Mouse (Mus musculus) limb, embryonic 13.5 days (tissue): Measurements from ENCODE around the gene Tle4. TPM values are rescaled to one million over a fixed set of nuclear protein-coding genes. Genes with fewer than 3 reads are reported as not detected.
"Not testable (repeated sequence)": the region's sequence is repeated elsewhere in the genome, so short reads cannot be mapped to it uniquely, and the experiment has no call there.

Source experiments
- ATAC-seq: fragments of 200-750 bp; cut with Nextera tagmentation; 2 replicates; pipeline ENCODE4 v1.8.0; 2017; ENCODE audit warnings: low read depth, moderate number of reproducible peaks, moderate TSS enrichment; ENCODE audit not compliant: low FRiP score
- H3K27ac ChIP-seq: fragments of 300-500 bp; sonication (generic); 2 replicates; pipeline ENCODE4 v1.5.1; 2015; ENCODE audit warnings: inconsistent platforms, mild to moderate bottlenecking, moderate library complexity
- H3K27me3 ChIP-seq: fragments of 300-500 bp; sonication (generic); 2 replicates; pipeline ENCODE4 v1.6.1; 2015; ENCODE audit warnings: mild to moderate bottlenecking, inconsistent platforms
- H3K36me3 ChIP-seq: fragments of 300-500 bp; sonication (generic); 2 replicates; pipeline ENCODE4 v1.6.1; 2015; ENCODE audit warnings: inconsistent platforms, mild to moderate bottlenecking, moderate library complexity
- H3K4me1 ChIP-seq: fragments of 300-500 bp; sonication (generic); 2 replicates; pipeline ENCODE4 v1.6.1; 2015; ENCODE audit warnings: inconsistent platforms
- H3K4me2 ChIP-seq: fragments of 300-500 bp; sonication (generic); replicated peaks from 2 replicates; pipeline ENCODE4 v1.6.1; 2015; ENCODE audit warnings: inconsistent platforms, mild to moderate bottlenecking, moderate library complexity
- H3K4me3 ChIP-seq: fragments of 300-500 bp; sonication (generic); 2 replicates; pipeline ENCODE4 v1.5.1; 2015; ENCODE audit warnings: moderate library complexity, mild to moderate bottlenecking, inconsistent platforms
- H3K9ac ChIP-seq: fragments of 300-500 bp; sonication (generic); 2 replicates; pipeline ENCODE4 v1.6.1; 2015; ENCODE audit warnings: mild to moderate bottlenecking, inconsistent platforms
- H3K9me3 ChIP-seq: fragments of 300-500 bp; sonication (generic); 2 replicates; pipeline ENCODE4 v1.6.1; 2016; ENCODE audit warnings: inconsistent platforms
- WGBS: fragments of 180-500 bp; shearing (Covaris S2); methylation state at CpG from one replicate; pipeline ENCODE4 v1.1.7; 2015; 5-methylcytosine and 5-hydroxymethylcytosine counted together
- polyA plus RNA-seq: library from polyadenylated mRNA; unstranded; fragments of >200 nt; fragmentation: Nextera tagmentation; extraction: Ambion mirVana; gene quantifications from 2 replicates; pipeline ENCODE4 v1.2.1, GENCODE M21; 2015

Gene Tle4
- 19.3 and 19.8 TPM in 2 replicates for polyA plus RNA-seq

DNA sequence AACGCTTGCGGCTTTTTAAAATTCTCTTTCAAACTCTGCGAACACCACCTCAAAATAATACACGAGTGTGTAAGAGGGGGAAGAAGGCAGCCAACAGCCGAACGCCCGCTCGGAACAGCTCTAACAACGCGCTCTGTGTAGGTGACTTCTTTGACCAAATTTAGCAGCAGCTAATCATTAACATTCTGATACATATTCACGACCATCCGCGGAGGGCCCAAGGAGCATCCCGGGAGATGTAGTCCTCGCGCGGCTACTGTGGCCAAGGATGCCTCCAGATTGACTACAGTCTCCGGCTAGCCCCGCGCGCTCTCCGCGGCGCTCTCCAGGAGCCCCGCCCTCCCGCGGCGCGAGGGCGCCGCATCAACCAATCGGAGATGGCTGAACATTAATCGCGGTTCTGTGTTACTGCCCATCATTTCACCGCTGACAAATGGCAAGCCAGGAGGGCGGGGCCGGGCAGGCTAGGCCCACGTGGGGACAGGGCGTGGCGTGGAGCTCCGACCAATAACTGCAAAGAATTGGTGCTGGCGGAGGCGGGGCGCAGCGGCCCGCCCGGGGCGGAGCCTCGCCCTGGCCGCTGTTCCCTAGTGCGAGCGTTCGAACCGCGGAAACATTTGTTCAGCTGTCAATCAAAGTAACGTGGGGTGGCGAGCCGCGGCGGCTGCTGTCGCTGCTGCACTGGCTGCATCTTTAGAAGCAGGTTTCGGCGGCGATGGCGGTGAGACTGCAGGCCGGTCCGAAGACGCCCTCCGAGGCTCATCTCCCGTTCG lies at the start of gene Tle4:
TSS of gene Tle4 (minus strand) at position 135 of the 773 bp plus-strand sequence.
- Histone ChIP-seq H3K9me3 (no peaks in the 10 kb centered on the region), H3K4me3 (peak within 1 kb of the TSS; percentile 79), H3K9ac (peak within 1 kb of the TSS; percentile 98), H3K4me1 (peaks cover 34% of the 10 kb centered on the region), H3K4me2 (peak within 1 kb of the TSS; percentile 74), H3K27ac (peak within 1 kb of the TSS; percentile 99), H3K36me3 (no peaks in the 10 kb centered on the region), H3K27me3 (0 out of 2 replicates have a peak, but pooled peaks cover 2% of the 10 kb centered on the region)
- ATAC-seq, result peak; percentile 96
- WGBS, result under 1% methylated on average over 71 of the region's 71 CpGs

DNA sequence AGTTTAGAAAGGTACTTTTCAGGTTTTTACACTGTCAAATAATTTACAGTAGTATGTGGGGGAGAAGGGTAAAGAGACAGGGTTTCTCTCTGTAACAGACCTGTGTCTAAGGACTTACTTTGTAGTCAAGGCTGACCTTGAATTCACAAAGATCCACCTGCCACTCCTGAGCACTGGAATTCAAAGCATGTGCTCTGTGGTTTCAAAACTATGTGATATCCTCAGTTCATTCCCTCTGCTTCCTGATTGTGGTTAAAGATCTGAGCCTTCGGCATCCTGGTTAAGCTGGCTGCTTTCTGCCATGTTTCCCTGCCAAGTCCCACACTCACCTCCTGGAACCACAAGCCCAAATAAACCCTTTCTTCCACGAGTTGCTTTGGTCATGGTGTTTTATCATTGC lies 47.8 kb upstream of the Tle4 start:
- Histone ChIP-seq H3K4me3 (no peak overlapping the region), H3K27me3 (no peaks in the 10 kb centered on the region), H3K4me1 (peaks cover 9% of the 10 kb centered on the region; the same call in 1 of the 2 replicates), H3K4me2 (no peak overlapping the region), H3K36me3 (no peaks in the 10 kb centered on the region), H3K27ac (no peak overlapping the region), H3K9me3 (no peaks in the 10 kb centered on the region), H3K9ac (no peak overlapping the region)
- no peak for ATAC-seq
- 59% methylated on average over 2 of the region's 2 CpGs for WGBS

GRCm38 (mm10) chr19:14644756-14645155 lies 46.9 kb upstream of the Tle4 start:
- Histone ChIP-seq H3K4me3 (no peak overlapping the region), H3K4me2 (no peak overlapping the region), H3K9ac (no peak overlapping the region), H3K9me3 (no peaks in the 10 kb centered on the region), H3K27me3 (no peaks in the 10 kb centered on the region), H3K27ac (no peak overlapping the region), H3K4me1 (peaks cover 9% of the 10 kb centered on the region; the same call in 1 of the 2 replicates), H3K36me3 (no peaks in the 10 kb centered on the region)
- no peak for ATAC-seq
- WGBS, result 68% methylated on average over 3 of the region's 3 CpGs

DNA sequence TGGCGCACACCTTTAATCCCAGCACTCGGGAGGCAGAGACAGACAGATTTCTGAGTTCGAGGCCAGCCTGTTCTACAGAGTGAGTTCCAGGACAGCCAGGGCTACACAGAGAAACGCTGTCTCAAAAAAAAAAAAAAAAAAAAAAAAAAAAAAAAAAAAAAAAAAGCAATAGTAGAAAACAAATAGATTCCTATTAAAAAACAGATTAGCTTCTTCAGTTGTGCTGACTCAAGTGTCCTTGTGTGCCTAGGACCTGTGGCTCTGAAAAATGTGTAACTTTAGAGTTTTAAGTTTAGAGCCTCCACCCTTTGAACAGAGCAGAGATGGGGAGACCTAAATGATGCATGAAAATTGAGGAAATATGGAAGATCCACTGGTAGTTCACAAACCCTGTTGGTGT lies 45.2 kb upstream of the Tle4 start:
- not testable (repeated sequence) for H3K4me2 ChIP-seq, H3K4me3 ChIP-seq, ATAC-seq, H3K36me3 ChIP-seq, H3K27ac ChIP-seq, H3K9me3 ChIP-seq, H3K9ac ChIP-seq, H3K4me1 ChIP-seq, H3K27me3 ChIP-seq
- 87% methylated on average over 4 of the region's 4 CpGs for WGBS

DNA sequence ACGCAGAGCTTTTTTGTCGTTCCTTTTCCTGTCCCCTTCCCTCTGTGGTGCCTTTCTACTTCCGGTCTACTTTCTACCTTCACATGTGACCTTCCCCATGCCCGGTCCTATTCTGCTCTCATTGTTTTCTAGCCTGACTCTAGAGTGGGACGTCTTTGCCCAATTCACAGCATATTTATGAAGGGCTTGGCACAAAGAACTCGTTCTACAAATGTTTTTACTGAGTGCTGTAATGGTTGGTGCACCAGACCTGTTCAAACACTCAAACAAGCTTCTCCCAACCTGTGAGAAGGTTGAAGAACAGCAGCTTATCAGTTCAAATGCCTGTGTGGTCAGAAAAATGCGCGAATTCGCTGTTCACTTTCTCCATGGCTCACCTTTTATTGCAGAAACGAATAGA lies 44.8 kb upstream of the Tle4 start:
- Histone ChIP-seq H3K9me3 (no peaks in the 10 kb centered on the region), H3K27me3 (no peaks in the 10 kb centered on the region), H3K4me2 (no peak overlapping the region), H3K27ac (no peak overlapping the region), H3K9ac (no peak overlapping the region), H3K4me3 (no peak overlapping the region), H3K4me1 (peaks cover 9% of the 10 kb centered on the region; the same call in 1 of the 2 replicates), H3K36me3 (no peaks in the 10 kb centered on the region)
- 80% methylated on average over 10 of the region's 10 CpGs for WGBS
- no peak for ATAC-seq

DNA sequence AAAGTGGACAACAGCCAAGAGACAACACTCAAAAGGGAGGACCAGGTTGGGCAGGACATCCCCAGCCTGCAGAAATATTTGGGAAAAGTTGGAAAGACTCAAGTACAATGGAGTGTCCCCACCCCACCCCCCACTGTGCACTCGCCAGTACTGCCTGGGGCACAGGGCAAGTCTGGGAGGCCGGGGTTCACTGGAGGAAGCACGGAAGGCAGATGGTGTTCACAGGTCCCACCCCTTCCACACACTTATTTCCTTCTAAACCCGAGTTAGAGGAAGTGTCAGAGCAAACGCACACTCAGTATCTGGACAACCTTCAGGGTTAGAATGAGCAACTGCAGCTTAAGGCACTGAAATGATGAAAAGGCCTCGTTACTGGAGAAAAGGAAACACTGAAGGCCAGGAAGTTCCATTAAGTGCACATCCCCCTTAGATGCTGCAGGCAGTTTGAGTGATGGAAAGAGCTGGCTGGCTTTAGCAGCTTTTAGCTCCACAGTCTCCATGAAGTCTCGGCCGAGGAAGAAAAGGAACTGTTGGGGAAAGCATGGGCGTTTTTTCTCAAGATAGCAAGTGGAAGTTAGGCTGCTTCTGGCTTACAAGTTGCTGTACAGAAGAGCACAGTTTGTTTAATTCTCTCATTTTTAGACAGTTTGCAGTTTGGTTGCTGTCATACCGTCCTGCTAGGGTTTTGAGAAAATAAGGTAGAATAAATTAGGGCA lies 37.5 kb upstream of the Tle4 start:
- Histone ChIP-seq H3K27me3 (no peaks in the 10 kb centered on the region), H3K4me2 (peak overlapping the region; percentile 11; the same call in 1 of the 2 replicates), H3K9ac (no peak overlapping the region), H3K4me3 (no peak overlapping the region), H3K27ac (no peak overlapping the region), H3K9me3 (no peaks in the 10 kb centered on the region), H3K4me1 (peaks cover 11% of the 10 kb centered on the region), H3K36me3 (no peaks in the 10 kb centered on the region)
- no peak for ATAC-seq
- 19% methylated on average over 10 of the region's 10 CpGs for WGBS

- WGBS, result 60% methylated on average over 4 of the region's 4 CpGs
- no peak for ATAC-seq
- H3K36me3 ChIP-seq, result no peaks in the 10 kb centered on the region
- H3K27me3 ChIP-seq, result no peaks in the 10 kb centered on the region
- no peak overlapping the region for H3K9ac ChIP-seq
- H3K4me3 ChIP-seq, result no peak overlapping the region
- H3K9me3 ChIP-seq, result no peaks in the 10 kb centered on the region
- no peak overlapping the region for H3K27ac ChIP-seq
- H3K4me1 ChIP-seq, result no peaks in the 10 kb centered on the region
- H3K4me2 ChIP-seq, result no peak overlapping the region
These were observed 25.5 kb upstream of the Tle4 start for GRCm38 (mm10) chr19:14623355-14623754.

DNA sequence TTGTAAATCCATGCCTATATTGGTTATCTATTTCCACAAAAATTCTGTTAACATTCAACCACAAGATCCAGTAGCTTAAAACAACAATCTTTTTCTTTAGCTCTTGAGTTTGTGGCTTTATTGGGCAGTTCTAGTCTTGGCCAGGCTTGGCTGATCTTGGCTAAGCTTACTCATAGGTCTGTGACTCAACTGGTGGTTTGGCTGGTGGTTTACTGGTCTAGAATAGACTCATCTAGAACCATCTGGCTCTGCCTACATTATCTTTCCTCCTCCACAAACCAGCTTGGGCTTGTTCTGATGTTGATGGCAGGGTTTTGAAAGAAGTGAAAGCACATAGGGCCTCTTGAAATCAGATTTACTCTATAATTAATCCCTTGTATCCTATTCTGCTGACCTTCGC lies 22.7 kb upstream of the Tle4 start:
- ATAC-seq, result no peak
- no peaks in the 10 kb centered on the region for H3K27me3 ChIP-seq
- H3K4me3 ChIP-seq, result no peak overlapping the region
- H3K27ac ChIP-seq, result no peak overlapping the region
- no peak overlapping the region for H3K4me2 ChIP-seq
- 100% methylated on average over 1 of the region's 1 CpGs for WGBS
- no peak overlapping the region for H3K9ac ChIP-seq
- H3K4me1 ChIP-seq, result no peaks in the 10 kb centered on the region
- no peaks in the 10 kb centered on the region for H3K9me3 ChIP-seq
- H3K36me3 ChIP-seq, result no peaks in the 10 kb centered on the region

- ATAC-seq, result no peak
- H3K4me1 ChIP-seq, result no peaks in the 10 kb centered on the region
- H3K9ac ChIP-seq, result no peak overlapping the region
- no peaks in the 10 kb centered on the region for H3K27me3 ChIP-seq
- H3K36me3 ChIP-seq, result no peaks in the 10 kb centered on the region
- H3K27ac ChIP-seq, result no peak overlapping the region
- no peak overlapping the region for H3K4me3 ChIP-seq
- no peak overlapping the region for H3K4me2 ChIP-seq
- no peaks in the 10 kb centered on the region for H3K9me3 ChIP-seq
These were observed 22.0 kb upstream of the Tle4 start for GRCm38 (mm10) chr19:14619814-14620213.

DNA sequence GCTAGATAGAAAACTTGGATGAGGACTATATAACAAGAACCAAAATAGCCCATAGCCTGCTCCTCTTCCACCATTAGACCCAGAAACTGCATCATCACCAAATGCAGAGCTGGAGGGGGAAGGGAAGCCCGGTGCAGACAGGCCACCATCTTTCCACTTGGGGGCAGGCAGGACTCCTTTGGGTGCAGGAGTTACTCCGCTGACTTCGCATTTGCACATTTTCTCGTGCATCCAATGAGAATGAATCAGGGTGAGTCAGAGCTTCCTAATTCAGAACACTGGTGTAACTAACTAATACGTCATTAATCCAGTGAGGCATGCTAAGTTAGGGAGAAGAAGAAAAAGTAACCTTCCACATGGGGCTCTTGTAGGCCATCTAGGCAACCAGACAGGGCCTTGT lies 17.0 kb upstream of the Tle4 start:
- ATAC-seq, result no peak
- no peaks in the 10 kb centered on the region for H3K9me3 ChIP-seq

GRCm38 (mm10) chr19:14610542-14611317 lies 12.9 kb upstream of the Tle4 start:
- no peaks in the 10 kb centered on the region for H3K9me3 ChIP-seq
- no peak overlapping the region for H3K4me2 ChIP-seq
- H3K27ac ChIP-seq, result no peak overlapping the region
- WGBS, result 49% methylated on average over 8 of the region's 8 CpGs
- H3K4me3 ChIP-seq, result no peak overlapping the region
- ATAC-seq, result no peak
- no peak overlapping the region for H3K9ac ChIP-seq
- no peaks in the 10 kb centered on the region for H3K4me1 ChIP-seq
- H3K27me3 ChIP-seq, result no peaks in the 10 kb centered on the region
- H3K36me3 ChIP-seq, result no peaks in the 10 kb centered on the region

More for the DNA sequence above, 17.0 kb upstream of the Tle4 start:
- H3K27me3 ChIP-seq, result no peaks in the 10 kb centered on the region
- WGBS, result 79% methylated on average over 5 of the region's 5 CpGs
- H3K4me1 ChIP-seq, result no peaks in the 10 kb centered on the region
- H3K4me2 ChIP-seq, result no peak overlapping the region
- H3K9ac ChIP-seq, result no peak overlapping the region
- no peaks in the 10 kb centered on the region for H3K36me3 ChIP-seq
- H3K27ac ChIP-seq, result no peak overlapping the region
- H3K4me3 ChIP-seq, result no peak overlapping the region

DNA sequence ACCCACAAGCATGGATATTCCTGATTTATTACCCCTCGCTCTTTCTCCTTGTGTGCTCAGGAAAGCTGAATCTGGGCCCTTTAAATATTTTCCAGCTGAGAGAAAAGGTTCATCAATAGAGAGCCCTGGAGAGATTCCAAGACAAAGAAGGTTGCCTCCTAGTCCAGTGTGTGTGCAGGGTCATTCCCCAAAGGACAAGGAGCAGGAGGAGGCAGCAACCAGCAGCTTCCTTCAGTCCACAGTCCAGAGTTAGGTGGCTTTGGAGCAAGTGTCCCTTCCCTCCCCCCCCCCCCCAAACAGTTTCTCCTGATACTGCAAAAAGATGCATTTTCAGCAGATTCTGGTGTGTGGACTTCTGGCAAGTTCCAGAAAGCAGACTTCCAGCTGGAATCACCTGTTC lies 3.0 kb upstream of the Tle4 start:
- no peak for ATAC-seq
- peaks cover 20% of the 10 kb centered on the region for H3K4me1 ChIP-seq
- 0 out of 2 replicates have a peak, but pooled peaks cover 2% of the 10 kb centered on the region for H3K27me3 ChIP-seq
- H3K9me3 ChIP-seq, result no peaks in the 10 kb centered on the region
- 42% methylated on average over 1 of the region's 1 CpGs for WGBS
- H3K4me3 ChIP-seq, result no peak overlapping the region
- no peaks in the 10 kb centered on the region for H3K36me3 ChIP-seq
- H3K27ac ChIP-seq, result no peak overlapping the region
- no peak overlapping the region for H3K9ac ChIP-seq
- no peak overlapping the region for H3K4me2 ChIP-seq
